23 mouse cellular contexts compared by ENCODE assay signal in genomic region chr2:125431491-125431890, GRCm38 (mm10).
DNase-seq lines count a peak whose midpoint lies in the region; ATAC-seq and TF ChIP-seq lines count a peak whose summit lies in the region.
"Had no signal": no experiment of that assay in that cellular context is flagged by ENCODE, and none has a peak within 500 bp of the region (broad histone marks: within the 10 kb centered on the region; RNA-seq: fewer than 3 reads in every experiment).

No protein-coding gene starts in this region.

- no peaks in the 10 kb centered on the region for H3K9me3 ChIP-seq in limb, embryonic 14.5 days (ENCODE audit: control insufficient read depth, low read length)
- no peaks in the 10 kb centered on the region for H3K9me3 ChIP-seq in midbrain, embryonic 16.5 days (replicated peaks; ENCODE audit: control insufficient read depth, low read length, poor library complexity, severe bottlenecking)
- H3K9me3 ChIP-seq: heart, embryonic 15.5 days; liver, embryonic 13.5 days; midbrain, embryonic 10.5 days had no signal

- no peak overlapping the region for H3K27ac ChIP-seq in limb, embryonic 14.5 days (replicated peaks; ENCODE audit: low read depth, low read length)
- H3K27ac ChIP-seq in midbrain, embryonic 16.5 days (ENCODE audit: low read length), result no peak overlapping the region
- H3K27ac ChIP-seq: heart, embryonic 15.5 days; layer of hippocampus, adult 2 months; left cerebral cortex, adult 2 months; liver, embryonic 13.5 days; midbrain, embryonic 10.5 days had no signal

- WGBS in limb, embryonic 14.5 days, result 31% methylated on average over 6 of the region's 6 CpGs
- 60% methylated on average over 6 of the region's 6 CpGs for WGBS in midbrain, embryonic 16.5 days

- no peak overlapping the region for H3K4me3 ChIP-seq in limb, embryonic 14.5 days (replicated peaks; ENCODE audit: low read length)
- no peak overlapping the region for H3K4me3 ChIP-seq in midbrain, embryonic 16.5 days (ENCODE audit: low read depth, low read length)
- H3K4me3 ChIP-seq: heart, embryonic 15.5 days; layer of hippocampus, adult 2 months; left cerebral cortex, adult 2 months; liver, embryonic 13.5 days; midbrain, embryonic 10.5 days had no signal

- no peak for ATAC-seq in limb, embryonic 14.5 days (ENCODE audit: low FRiP score, low read depth)
- ATAC-seq in midbrain, embryonic 16.5 days, result no peak
- ATAC-seq: forebrain, embryonic 14.5 days had no signal

- no peaks in the 10 kb centered on the region for H3K36me3 ChIP-seq in limb, embryonic 14.5 days (ENCODE audit: control insufficient read depth, insufficient read depth, low read length)
- H3K36me3 ChIP-seq in midbrain, embryonic 16.5 days (ENCODE audit: control insufficient read depth, insufficient read depth, low read length), result no peaks in the 10 kb centered on the region
- H3K36me3 ChIP-seq: heart, embryonic 15.5 days; liver, embryonic 13.5 days; midbrain, embryonic 10.5 days had no signal

- DNase-seq in cerebellum, adult 9-10 months, result peak; percentile 3
- no peak for DNase-seq in cerebellum, adult 18-20 months
- DNase-seq in gastrocnemius, adult 18-20 months (ENCODE audit: low spot score), result peak; percentile 38
- no peak for DNase-seq in gastrocnemius, adult 8-10 months (ENCODE audit: low spot score in 2 of 2)
- peak; percentile 27 to 34 for DNase-seq in right cerebral cortex, postnatal 10 days (ENCODE audit: low spot score in 2 of 2)
- DNase-seq in right cerebral cortex, postnatal 25 days, result no peak
- peak; percentile 21 for DNase-seq in limb, embryonic 14.5 days (ENCODE audit: low spot score)
- DNase-seq: adrenal gland, adult 2 months; cerebellum, postnatal 36 days; kidney, adult 2 months; kidney, postnatal 10 days; liver, embryonic 13.5 days; lung, embryonic 14.5 days; lung, postnatal 4 days; retina, postnatal 1 day; thymus, adult 18-20 months; thymus, postnatal 4 days had no signal

- H3K9ac ChIP-seq in limb, embryonic 14.5 days (ENCODE audit: low read depth, low read length, severe bottlenecking), result no peak overlapping the region
- H3K9ac ChIP-seq in midbrain, embryonic 16.5 days (ENCODE audit: low read depth, low read length), result no peak overlapping the region
- H3K9ac ChIP-seq: heart, embryonic 15.5 days; liver, embryonic 13.5 days; lung, embryonic 14.5 days had no signal

- peaks cover 32% of the 10 kb centered on the region for H3K4me1 ChIP-seq in limb, embryonic 14.5 days (ENCODE audit: control insufficient read depth, insufficient read depth, low read length)
- H3K4me1 ChIP-seq in midbrain, embryonic 16.5 days (ENCODE audit: control insufficient read depth, insufficient read depth, low read length), result no peaks in the 10 kb centered on the region
- H3K4me1 ChIP-seq: liver, embryonic 13.5 days; midbrain, embryonic 10.5 days had no signal

- no peak overlapping the region for H3K4me2 ChIP-seq in limb, embryonic 14.5 days (replicated peaks; ENCODE audit: low read depth, low read length, severe bottlenecking)
- H3K4me2 ChIP-seq in midbrain, embryonic 16.5 days (ENCODE audit: low read length), result no peak overlapping the region
- H3K4me2 ChIP-seq: heart, embryonic 15.5 days; liver, embryonic 13.5 days; lung, embryonic 14.5 days had no signal

- no peak for TF ChIP-seq POLR2A in limb, embryonic 14.5 days (IDR thresholded peaks at IDR 0.05; ENCODE audit: borderline replicate concordance, extremely low read depth, insufficient read depth, insufficient read length)

- no peaks in the 10 kb centered on the region for H3K27me3 ChIP-seq in limb, embryonic 14.5 days (ENCODE audit: control insufficient read depth, insufficient read depth, low read length)
- no peaks in the 10 kb centered on the region for H3K27me3 ChIP-seq in midbrain, embryonic 16.5 days (ENCODE audit: control insufficient read depth, insufficient read depth, low read depth, low read length)
- H3K27me3 ChIP-seq: heart, embryonic 15.5 days; liver, embryonic 13.5 days had no signal

Comparison
In these comparisons a context has a peak if more than half of its experiments do, and no peak if none do; other contexts are left out.
1. DNase-seq: peak in cerebellum, adult 9-10 months (single experiment), gastrocnemius, adult 18-20 months (single experiment), right cerebral cortex, postnatal 10 days (2 of 2) and limb, embryonic 14.5 days (single experiment); none in cerebellum, adult 18-20 months (0 of 2), gastrocnemius, adult 8-10 months (0 of 2) and right cerebral cortex, postnatal 25 days (single experiment).